Mouse (Mus musculus): Measurements from ENCODE around the gene Tsen34. TPM values are rescaled to one million over a fixed set of nuclear protein-coding genes. Genes with fewer than 3 reads are reported as not detected.
"Not testable (repeated sequence)": the region's sequence is repeated elsewhere in the genome, so short reads cannot be mapped to it uniquely, and the experiment has no call there.

Gene Tsen34
- total and polyA plus RNA-seq, 3 experiments, result 8.4 to 70.3 (median 17.0) TPM

DNA sequence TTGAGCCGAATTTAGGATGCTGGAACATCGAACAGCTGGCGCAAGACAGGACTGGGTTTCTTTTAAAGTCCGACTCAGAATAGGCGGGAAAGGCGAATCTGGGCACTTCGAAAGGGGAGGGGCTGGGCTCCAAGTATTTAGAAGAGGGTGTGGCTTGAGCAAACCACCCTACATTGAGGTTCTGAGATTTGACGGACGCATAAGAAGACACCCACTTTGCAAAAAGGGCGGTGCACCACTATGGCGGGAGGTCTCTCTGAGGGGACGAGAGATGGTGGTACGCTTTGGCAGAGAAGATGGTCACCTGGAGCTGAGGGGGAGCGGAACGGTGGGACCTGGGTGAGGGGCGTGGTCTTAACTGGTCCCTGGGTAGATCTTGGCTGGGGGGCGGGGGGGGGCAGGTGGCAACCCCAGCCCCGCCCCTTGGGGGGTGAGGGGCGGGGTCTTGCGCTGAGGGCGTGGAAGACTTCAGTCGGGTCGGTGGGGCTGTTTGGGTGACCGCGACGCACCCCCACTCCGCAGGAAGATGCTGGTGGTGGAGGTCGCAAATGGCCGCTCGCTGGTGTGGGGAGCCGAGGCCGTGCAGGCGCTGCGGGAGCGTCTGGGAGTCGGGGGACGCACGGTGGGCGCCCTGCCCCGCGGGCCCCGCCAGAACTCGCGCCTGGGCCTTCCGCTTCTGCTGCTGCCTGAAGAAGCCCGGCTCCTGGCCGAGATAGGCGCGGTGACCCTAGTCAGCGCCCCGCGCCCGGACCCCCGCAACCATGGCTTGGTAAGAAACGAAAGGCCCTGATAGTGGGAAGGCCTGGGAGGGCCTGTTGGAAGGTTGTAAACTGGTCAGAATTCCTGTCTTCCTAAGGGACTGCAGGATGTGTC lies 1.6 kb downstream of the Tsen34 start:
- Histone ChIP-seq H3K4me1 (ENCODE audit: insufficient read depth, low read depth, low read length) (peaks cover 39% of the 10 kb centered on the region), H3K4me3 (ENCODE audit: low read depth, low read length) (peak overlapping the region; percentile 88), H3K9me3 (replicated peaks) (no peaks in the 10 kb centered on the region), H3K27me3 (ENCODE audit: insufficient read depth, low read length) (no peaks in the 10 kb centered on the region), H3K36me3 (replicated peaks) (peaks cover 54% of the 10 kb centered on the region)
- TF ChIP-seq CTCF (IDR thresholded peaks at IDR 0.05; ENCODE audit: low read depth, low read length), result no peak
- no peak for TF ChIP-seq POLR2AphosphoS5 (IDR thresholded peaks at IDR 0.05; ENCODE audit: insufficient replicate concordance, low read depth, low read length)
- no peak for TF ChIP-seq GATA1 (IDR thresholded peaks at IDR 0.05; ENCODE audit: borderline replicate concordance, low read length)
- no peak for TF ChIP-seq GATA2 (IDR thresholded peaks at IDR 0.05; ENCODE audit: borderline replicate concordance, low read depth, low read length)
- no peak for TF ChIP-seq TAL1 (conservative IDR thresholded peaks at IDR 0.05; ENCODE audit: low read depth, low read length)
- peak; percentile 16; the same call in 1 of the 2 replicates for ATAC-seq (ENCODE audit: extremely low read depth, insufficient number of reproducible peaks, low FRiP score, poor library complexity, severe bottlenecking)
- DNase-seq (ENCODE audit: low spot score), result peak; percentile 68

DNA sequence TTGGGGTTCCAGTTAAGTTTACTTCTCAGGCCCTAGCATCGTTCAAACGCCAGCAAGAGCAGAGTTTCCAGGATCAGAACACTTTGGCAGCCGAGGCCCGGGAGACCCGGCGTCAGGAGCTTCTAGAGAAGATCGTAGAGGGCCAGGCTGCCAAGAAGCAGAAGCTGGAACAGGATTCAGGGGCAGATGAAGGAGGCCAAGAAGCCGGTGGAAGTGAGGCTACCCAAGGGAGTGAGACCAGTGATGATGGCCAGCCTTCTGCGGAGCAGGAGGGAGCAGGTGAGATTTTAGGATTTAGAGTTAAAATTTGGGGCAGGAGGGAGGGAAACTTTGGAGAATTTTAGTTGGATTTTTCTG lies 2.3 kb downstream of the Tsen34 start:
- Histone ChIP-seq H3K4me1 (ENCODE audit: insufficient read depth, low read depth, low read length) (peaks cover 39% of the 10 kb centered on the region), H3K4me3 (ENCODE audit: low read depth, low read length) (peak overlapping the region; percentile 88), H3K36me3 (replicated peaks) (peaks cover 54% of the 10 kb centered on the region)
- not testable (repeated sequence) for ATAC-seq (ENCODE audit: extremely low read depth, insufficient number of reproducible peaks, low FRiP score, poor library complexity, severe bottlenecking); H3K9me3 ChIP-seq (replicated peaks); DNase-seq (ENCODE audit: low spot score); H3K27me3 ChIP-seq (ENCODE audit: insufficient read depth, low read length)

DNA sequence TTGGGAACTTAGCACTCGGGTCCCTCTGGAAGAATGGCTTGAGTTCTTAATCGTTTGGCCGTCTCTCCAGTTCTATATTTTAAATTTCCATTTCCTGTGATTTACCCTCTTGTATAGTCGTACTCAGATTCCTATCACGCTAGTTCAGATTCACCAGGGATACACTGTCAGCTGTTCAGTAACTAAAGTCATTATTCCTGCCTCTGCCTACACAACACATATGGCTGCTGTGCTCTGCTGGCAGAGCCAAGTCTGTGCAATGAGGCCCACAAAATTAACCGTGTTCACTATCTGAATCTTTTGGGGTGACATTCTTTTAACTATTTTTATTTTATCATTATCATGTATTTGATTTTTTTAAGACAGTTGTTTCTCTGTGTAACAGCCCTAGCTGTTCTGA lies 5.8 kb downstream of the Tsen34 start:
- TF ChIP-seq CTCF (IDR thresholded peaks at IDR 0.05; ENCODE audit: low read depth, low read length) (no peak), GATA2 (IDR thresholded peaks at IDR 0.05; ENCODE audit: borderline replicate concordance, low read depth, low read length) (no peak), POLR2AphosphoS5 (IDR thresholded peaks at IDR 0.05; ENCODE audit: insufficient replicate concordance, low read depth, low read length) (no peak), GATA1 (IDR thresholded peaks at IDR 0.05; ENCODE audit: borderline replicate concordance, low read length) (no peak), TAL1 (conservative IDR thresholded peaks at IDR 0.05; ENCODE audit: low read depth, low read length) (no peak)
- no peak overlapping the region for H3K4me3 ChIP-seq (ENCODE audit: low read depth, low read length)
- H3K36me3 ChIP-seq (replicated peaks), result peaks cover 50% of the 10 kb centered on the region
- peaks cover 23% of the 10 kb centered on the region for H3K4me1 ChIP-seq (ENCODE audit: insufficient read depth, low read depth, low read length)
- ATAC-seq (ENCODE audit: extremely low read depth, insufficient number of reproducible peaks, low FRiP score, poor library complexity, severe bottlenecking), result no peak
- no peaks in the 10 kb centered on the region for H3K27me3 ChIP-seq (ENCODE audit: insufficient read depth, low read length)
- DNase-seq (ENCODE audit: low spot score), result no peak
- H3K9me3 ChIP-seq (replicated peaks), result no peaks in the 10 kb centered on the region

DNA sequence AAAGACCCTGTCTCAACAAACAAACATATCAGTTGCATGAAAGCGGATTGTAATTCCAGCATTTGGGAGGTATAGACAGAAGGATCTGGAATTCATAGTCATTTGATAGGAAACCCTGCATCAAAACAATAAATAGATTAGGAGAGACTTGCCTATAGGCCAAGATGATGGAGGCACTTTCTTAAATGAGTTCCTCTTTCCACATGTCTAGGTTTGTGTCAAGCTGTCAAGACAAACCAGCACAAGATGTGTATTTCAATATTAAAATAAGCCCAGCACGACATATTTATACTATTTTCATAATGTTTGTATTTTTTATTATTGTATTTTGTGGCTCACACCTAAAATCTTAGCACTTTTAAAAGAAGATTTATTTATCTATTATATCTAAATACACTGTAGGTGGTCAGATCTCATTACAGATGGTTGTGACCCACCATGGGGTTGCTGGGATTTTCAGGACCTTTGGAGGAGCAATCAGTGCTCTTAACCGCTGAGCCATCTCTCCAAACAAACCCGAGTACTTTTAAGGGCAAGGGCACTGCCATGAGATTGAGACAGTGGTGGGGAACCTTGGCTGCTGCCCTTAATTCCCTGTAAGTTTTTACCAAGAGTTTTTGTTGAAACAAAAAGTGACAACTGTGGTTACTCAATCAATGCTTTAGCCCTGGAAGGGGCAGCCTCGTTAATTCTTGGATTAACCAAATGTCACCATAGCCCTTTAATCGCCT lies 10.7 kb downstream of the Tsen34 start:
- DNase-seq (ENCODE audit: low spot score) (no peak), ATAC-seq (ENCODE audit: extremely low read depth, insufficient number of reproducible peaks, low FRiP score, poor library complexity, severe bottlenecking) (no peak)

DNA sequence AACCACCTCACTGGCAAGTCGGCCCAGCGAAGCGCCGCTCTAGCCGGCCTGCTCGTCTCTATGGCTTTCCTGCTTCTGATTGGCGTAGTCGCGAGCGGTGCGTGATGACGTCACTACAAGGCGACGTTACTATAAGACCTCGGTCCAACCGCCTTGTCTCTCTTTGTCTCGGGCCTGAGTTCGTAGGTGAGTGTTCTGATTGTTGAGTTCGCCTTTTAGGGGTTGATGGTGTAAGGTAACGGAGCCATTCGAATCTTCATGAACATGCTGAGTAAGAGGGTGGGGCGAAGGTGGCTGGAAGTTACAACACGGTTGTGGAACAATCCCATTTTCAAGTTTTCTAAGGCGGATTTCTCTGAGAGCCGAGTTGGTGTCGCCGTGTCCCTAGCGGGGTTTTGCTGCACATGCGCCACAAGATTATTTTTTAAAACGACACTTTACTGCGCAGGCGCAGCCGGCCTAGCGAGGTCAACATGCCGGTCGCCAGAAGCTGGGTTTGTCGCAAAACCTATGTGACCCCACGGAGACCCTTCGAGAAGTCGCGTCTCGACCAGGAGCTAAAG lies 11.3 kb downstream of the Tsen34 start, which contains the start of gene Rps9:
Gene Rps9 (plus strand): TSS at position 115 of the 563 bp plus-strand sequence.
- no peaks in the 10 kb centered on the region for H3K9me3 ChIP-seq (replicated peaks)
- H3K27me3 ChIP-seq (ENCODE audit: insufficient read depth, low read length), result no peaks in the 10 kb centered on the region
- H3K4me1 ChIP-seq (ENCODE audit: insufficient read depth, low read depth, low read length), result peaks cover 23% of the 10 kb centered on the region
- peak; percentile 97 for TF ChIP-seq POLR2AphosphoS5 (IDR thresholded peaks at IDR 0.05; ENCODE audit: insufficient replicate concordance, low read depth, low read length)
- no peak for TF ChIP-seq TAL1 (conservative IDR thresholded peaks at IDR 0.05; ENCODE audit: low read depth, low read length)
- peak; percentile 73 for DNase-seq (ENCODE audit: low spot score)
- peaks cover 49% of the 10 kb centered on the region for H3K36me3 ChIP-seq (replicated peaks)
- H3K4me3 ChIP-seq (ENCODE audit: low read depth, low read length), result peak within 1 kb of the TSS; percentile 75
- peak; percentile 79 for ATAC-seq (ENCODE audit: extremely low read depth, insufficient number of reproducible peaks, low FRiP score, poor library complexity, severe bottlenecking)

More for the DNA sequence above, 10.7 kb downstream of the Tsen34 start:
- H3K27me3 ChIP-seq (ENCODE audit: insufficient read depth, low read length), result no peaks in the 10 kb centered on the region
- H3K4me3 ChIP-seq (ENCODE audit: low read depth, low read length), result peak overlapping the region; percentile 75
- peaks cover 23% of the 10 kb centered on the region for H3K4me1 ChIP-seq (ENCODE audit: insufficient read depth, low read depth, low read length)
- H3K36me3 ChIP-seq (replicated peaks), result peaks cover 52% of the 10 kb centered on the region
- TF ChIP-seq CTCF (IDR thresholded peaks at IDR 0.05; ENCODE audit: low read depth, low read length) (no peak), GATA1 (IDR thresholded peaks at IDR 0.05; ENCODE audit: borderline replicate concordance, low read length) (no peak), TAL1 (conservative IDR thresholded peaks at IDR 0.05; ENCODE audit: low read depth, low read length) (no peak), POLR2AphosphoS5 (IDR thresholded peaks at IDR 0.05; ENCODE audit: insufficient replicate concordance, low read depth, low read length) (no peak), GATA2 (IDR thresholded peaks at IDR 0.05; ENCODE audit: borderline replicate concordance, low read depth, low read length) (no peak)
- no peaks in the 10 kb centered on the region for H3K9me3 ChIP-seq (replicated peaks)

DNA sequence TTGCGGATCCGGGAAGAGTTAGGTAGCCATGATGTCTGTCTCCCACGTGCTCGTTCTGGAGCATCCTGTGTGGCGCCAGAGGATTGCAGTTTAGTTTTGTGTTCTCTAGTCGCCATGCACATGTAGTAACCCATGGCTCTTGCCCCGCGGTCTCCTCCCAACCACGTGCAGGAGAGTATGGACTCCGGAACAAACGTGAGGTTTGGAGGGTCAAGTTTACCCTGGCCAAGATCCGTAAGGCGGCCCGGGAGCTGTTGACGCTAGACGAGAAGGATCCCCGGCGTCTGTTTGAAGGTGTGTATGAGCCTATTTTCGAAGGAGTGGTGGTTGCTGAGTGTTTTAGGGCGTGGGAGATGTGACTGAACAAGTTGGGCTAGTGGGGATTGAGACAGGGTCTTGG lies 11.8 kb downstream of the Tsen34 start:
- Histone ChIP-seq H3K4me3 (ENCODE audit: low read depth, low read length) (peak overlapping the region; percentile 75), H3K4me1 (ENCODE audit: insufficient read depth, low read depth, low read length) (peaks cover 23% of the 10 kb centered on the region), H3K27me3 (ENCODE audit: insufficient read depth, low read length) (no peaks in the 10 kb centered on the region), H3K36me3 (replicated peaks) (peaks cover 45% of the 10 kb centered on the region), H3K9me3 (replicated peaks) (no peaks in the 10 kb centered on the region)
- no peak for DNase-seq (ENCODE audit: low spot score)
- no peak for TF ChIP-seq CTCF (IDR thresholded peaks at IDR 0.05; ENCODE audit: low read depth, low read length)
- no peak for TF ChIP-seq POLR2AphosphoS5 (IDR thresholded peaks at IDR 0.05; ENCODE audit: insufficient replicate concordance, low read depth, low read length)
- no peak for TF ChIP-seq GATA2 (IDR thresholded peaks at IDR 0.05; ENCODE audit: borderline replicate concordance, low read depth, low read length)
- no peak for ATAC-seq (ENCODE audit: extremely low read depth, insufficient number of reproducible peaks, low FRiP score, poor library complexity, severe bottlenecking)

DNA sequence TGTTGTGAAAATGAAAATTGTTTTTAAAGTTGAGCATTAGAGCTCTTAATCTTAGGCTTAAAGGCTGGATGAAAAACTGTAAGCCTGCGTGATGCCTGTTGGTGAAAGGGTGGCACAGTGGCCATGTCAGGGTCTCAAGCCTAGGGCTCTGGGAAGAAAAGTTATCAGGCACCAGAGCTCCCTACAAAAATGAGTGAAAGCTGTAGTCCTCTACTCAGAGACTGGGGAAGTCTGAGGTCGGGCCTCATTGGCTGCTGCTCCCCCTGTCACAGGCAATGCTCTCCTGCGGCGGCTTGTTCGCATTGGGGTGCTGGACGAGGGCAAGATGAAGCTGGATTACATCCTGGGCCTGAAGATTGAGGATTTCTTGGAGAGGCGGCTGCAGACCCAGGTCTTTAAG lies 12.8 kb downstream of the Tsen34 start:
- H3K4me1 ChIP-seq (ENCODE audit: insufficient read depth, low read depth, low read length), result peaks cover 23% of the 10 kb centered on the region
- peaks cover 35% of the 10 kb centered on the region for H3K36me3 ChIP-seq (replicated peaks)
- not testable (repeated sequence) for H3K9me3 ChIP-seq (replicated peaks); H3K27me3 ChIP-seq (ENCODE audit: insufficient read depth, low read length); ATAC-seq (ENCODE audit: extremely low read depth, insufficient number of reproducible peaks, low FRiP score, poor library complexity, severe bottlenecking); DNase-seq (ENCODE audit: low spot score)
- H3K4me3 ChIP-seq (ENCODE audit: low read depth, low read length), result peak overlapping the region; percentile 75
